Mouse (Mus musculus) heart, embryonic 16.5 days (tissue): ENCODE results near the gene Ank2. TPM values are rescaled to one million over a fixed set of nuclear protein-coding genes. Genes with fewer than 3 reads are reported as not detected.

Experiments used
- ATAC-seq: fragments of 200-750 bp; cut with Nextera tagmentation; replicated peaks from 2 replicates; pipeline ENCODE4 v1.8.0; 2017; ENCODE audit warnings: moderate number of reproducible peaks; ENCODE audit not compliant: insufficient read depth, low FRiP score; ENCODE audit errors: extremely low read depth
- H3K27ac ChIP-seq: fragments of 300-500 bp; sonication (generic); 2 replicates; pipeline ENCODE4 v1.5.1; 2014; ENCODE audit warnings: mild to moderate bottlenecking, low read length, control low read depth, moderate library complexity
- H3K27me3 ChIP-seq: fragments of 300-500 bp; sonication (generic); 2 replicates; pipeline ENCODE4 v1.6.1; 2014; ENCODE audit warnings: low read length, mixed read lengths; ENCODE audit not compliant: control insufficient read depth, insufficient read depth
- H3K36me3 ChIP-seq: fragments of 300-500 bp; sonication (generic); 2 replicates; pipeline ENCODE4 v1.6.1; 2014; ENCODE audit not compliant: control insufficient read depth, insufficient read depth
- H3K4me1 ChIP-seq: fragments of 300-500 bp; sonication (generic); 2 replicates; pipeline ENCODE4 v1.6.1; 2014; ENCODE audit warnings: low read length, mixed read lengths; ENCODE audit not compliant: control insufficient read depth, insufficient read depth
- H3K4me2 ChIP-seq: fragments of 300-500 bp; sonication (generic); 2 replicates; pipeline ENCODE4 v1.6.1; 2014; ENCODE audit warnings: low read depth, mild to moderate bottlenecking, control low read depth, low read length
- H3K4me3 ChIP-seq: fragments of 300-500 bp; sonication (generic); 2 replicates; pipeline ENCODE4 v1.5.1; 2014; ENCODE audit warnings: mild to moderate bottlenecking, control low read depth, low read length
- H3K9ac ChIP-seq: fragments of 300-500 bp; sonication (generic); 2 replicates; pipeline ENCODE4 v1.6.1; 2014; ENCODE audit warnings: low read length, control low read depth
- H3K9me3 ChIP-seq: fragments of 300-500 bp; sonication (generic); replicated peaks from 2 replicates; pipeline ENCODE4 v1.6.1; 2016; ENCODE audit warnings: low read length; ENCODE audit not compliant: control insufficient read depth
- WGBS: fragments of 180-500 bp; shearing (Covaris S2); extraction: QIAGEN DNeasy Blood & Tissue Kit; methylation state at CpG from one replicate; pipeline ENCODE4 v1.1.7; 2014; 5-methylcytosine and 5-hydroxymethylcytosine counted together
- polyA plus RNA-seq: library from polyadenylated mRNA; unstranded; fragments of >200 nt; fragmentation: Nextera tagmentation; extraction: Ambion mirVana; gene quantifications from 2 replicates; pipeline ENCODE4 v1.2.1, GENCODE M21; 2015

The Ank2 gene
- polyA plus RNA-seq, 1 experiment from 2014 or later, result 38.9 TPM

GRCm38 (mm10) chr3:127281390-127281789 lies 217.8 kb downstream of the Ank2 start:
- 87% methylated on average over 3 of the region's 3 CpGs for WGBS
- ATAC-seq, result no peak
- Histone ChIP-seq H3K9ac (no peak overlapping the region), H3K27ac (no peak overlapping the region), H3K36me3 (no peaks in the 10 kb centered on the region), H3K9me3 (peaks cover 3% of the 10 kb centered on the region; the same call in 1 of the 2 replicates), H3K4me2 (no peak overlapping the region), H3K4me1 (no peaks in the 10 kb centered on the region), H3K4me3 (no peak overlapping the region), H3K27me3 (no peaks in the 10 kb centered on the region)

DNA sequence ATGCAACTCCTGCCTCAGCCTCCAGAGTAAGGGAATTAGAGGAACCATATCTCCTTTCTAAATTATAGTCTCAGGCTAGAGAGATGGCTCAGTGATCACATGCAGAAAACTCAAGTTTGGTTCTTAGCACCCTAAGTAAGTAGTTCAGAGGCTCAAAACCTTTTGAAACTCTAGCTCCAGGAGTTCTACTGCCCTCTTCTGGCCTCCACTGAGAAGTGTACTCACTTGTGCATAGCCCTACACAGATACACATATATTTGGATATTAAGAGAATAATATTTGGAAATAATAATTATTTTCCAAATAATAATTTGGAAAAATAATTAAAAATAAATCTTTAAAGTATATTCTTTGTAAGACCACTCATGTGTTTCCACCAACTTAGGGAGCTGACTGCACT lies 218.8 kb downstream of the Ank2 start:
- H3K4me3 ChIP-seq, result no peak overlapping the region
- no peak for ATAC-seq
- no peak overlapping the region for H3K27ac ChIP-seq
- H3K4me1 ChIP-seq, result no peaks in the 10 kb centered on the region
- peaks cover 3% of the 10 kb centered on the region; the same call in 1 of the 2 replicates for H3K9me3 ChIP-seq
- no peak overlapping the region for H3K9ac ChIP-seq
- H3K27me3 ChIP-seq, result no peaks in the 10 kb centered on the region
- H3K4me2 ChIP-seq, result no peak overlapping the region
- no peaks in the 10 kb centered on the region for H3K36me3 ChIP-seq

GRCm38 (mm10) chr3:127275953-127276352 lies 223.2 kb downstream of the Ank2 start:
- Histone ChIP-seq H3K4me3 (no peak overlapping the region), H3K27ac (no peak overlapping the region), H3K4me2 (no peak overlapping the region), H3K9ac (no peak overlapping the region), H3K36me3 (no peaks in the 10 kb centered on the region), H3K9me3 (peaks cover 3% of the 10 kb centered on the region; the same call in 1 of the 2 replicates), H3K4me1 (no peaks in the 10 kb centered on the region), H3K27me3 (no peaks in the 10 kb centered on the region)
- no peak for ATAC-seq
- 78% methylated on average over 6 of the region's 6 CpGs for WGBS

- Histone ChIP-seq H3K4me1 (no peaks in the 10 kb centered on the region), H3K9me3 (no peaks in the 10 kb centered on the region), H3K27me3 (no peaks in the 10 kb centered on the region), H3K9ac (no peak overlapping the region), H3K4me2 (no peak overlapping the region), H3K4me3 (no peak overlapping the region), H3K27ac (no peak overlapping the region), H3K36me3 (no peaks in the 10 kb centered on the region)
- ATAC-seq, result no peak
- WGBS, result 81% methylated on average over 12 of the region's 12 CpGs
Observed at GRCm38 (mm10) chr3:127272801-127273200, 226.3 kb downstream of the Ank2 start.

GRCm38 (mm10) chr3:127269616-127270015 lies 229.5 kb downstream of the Ank2 start:
- H3K4me1 ChIP-seq, result no peaks in the 10 kb centered on the region
- no peak for ATAC-seq
- WGBS, result 82% methylated on average over 14 of the region's 14 CpGs

GRCm38 (mm10) chr3:127267846-127268245 lies 231.3 kb downstream of the Ank2 start:
- ATAC-seq, result no peak

More at GRCm38 (mm10) chr3:127269616-127270015, 229.5 kb downstream of the Ank2 start:
- Histone ChIP-seq H3K4me2 (no peak overlapping the region), H3K9ac (no peak overlapping the region), H3K27ac (no peak overlapping the region), H3K36me3 (no peaks in the 10 kb centered on the region), H3K9me3 (no peaks in the 10 kb centered on the region), H3K4me3 (no peak overlapping the region), H3K27me3 (no peaks in the 10 kb centered on the region)

DNA sequence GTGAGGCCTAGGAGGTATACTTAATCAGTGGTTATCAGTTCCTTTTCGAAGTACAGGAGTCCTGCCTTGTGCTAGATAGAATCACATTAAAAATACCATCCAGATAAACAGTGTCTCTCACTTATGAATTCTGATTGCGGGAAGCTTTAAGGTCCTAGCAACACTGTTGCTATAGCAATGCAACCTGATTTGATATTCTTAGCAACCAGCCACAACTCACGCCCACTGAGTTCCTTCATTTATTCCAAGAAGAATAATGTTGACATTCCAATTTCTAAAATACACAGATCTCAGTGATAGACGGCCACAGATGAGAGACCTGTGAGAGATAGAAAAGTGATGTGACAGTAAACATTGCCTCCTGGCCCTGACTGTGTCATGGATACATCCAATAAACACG lies 233.4 kb downstream of the Ank2 start:
- Histone ChIP-seq H3K9ac (no peak overlapping the region), H3K4me2 (no peak overlapping the region), H3K9me3 (no peaks in the 10 kb centered on the region), H3K36me3 (no peaks in the 10 kb centered on the region), H3K4me1 (no peaks in the 10 kb centered on the region), H3K4me3 (no peak overlapping the region), H3K27ac (no peak overlapping the region), H3K27me3 (no peaks in the 10 kb centered on the region)
- ATAC-seq, result no peak
- WGBS, result 68% methylated on average over 5 of the region's 5 CpGs

More at GRCm38 (mm10) chr3:127267846-127268245, 231.3 kb downstream of the Ank2 start:
- Histone ChIP-seq H3K27ac (no peak overlapping the region), H3K4me2 (no peak overlapping the region), H3K27me3 (no peaks in the 10 kb centered on the region), H3K36me3 (no peaks in the 10 kb centered on the region), H3K4me3 (no peak overlapping the region), H3K4me1 (no peaks in the 10 kb centered on the region), H3K9me3 (no peaks in the 10 kb centered on the region), H3K9ac (no peak overlapping the region)
- 57% methylated on average over 6 of the region's 6 CpGs for WGBS

DNA sequence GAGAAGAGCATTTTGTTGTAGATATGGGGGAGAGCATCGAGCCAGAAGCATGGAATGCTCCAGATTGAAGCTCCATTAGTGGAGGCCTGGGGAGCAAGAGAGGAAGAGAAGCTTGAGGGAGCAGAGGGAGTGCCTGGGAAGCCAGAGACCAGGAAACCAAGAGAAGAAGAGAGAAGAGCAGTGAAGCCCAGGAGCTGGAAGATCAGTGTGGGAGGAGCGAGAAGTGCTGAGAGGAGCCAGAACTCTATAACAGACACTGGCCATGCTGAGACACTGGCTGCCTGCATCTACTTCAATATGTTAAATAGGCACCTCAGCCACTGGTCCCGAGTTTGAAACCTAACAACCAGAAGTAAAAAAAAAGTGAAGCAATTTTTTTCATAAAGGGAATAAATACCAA lies 234.0 kb downstream of the Ank2 start:
- ATAC-seq, result no peak
- 52% methylated on average over 3 of the region's 3 CpGs for WGBS

DNA sequence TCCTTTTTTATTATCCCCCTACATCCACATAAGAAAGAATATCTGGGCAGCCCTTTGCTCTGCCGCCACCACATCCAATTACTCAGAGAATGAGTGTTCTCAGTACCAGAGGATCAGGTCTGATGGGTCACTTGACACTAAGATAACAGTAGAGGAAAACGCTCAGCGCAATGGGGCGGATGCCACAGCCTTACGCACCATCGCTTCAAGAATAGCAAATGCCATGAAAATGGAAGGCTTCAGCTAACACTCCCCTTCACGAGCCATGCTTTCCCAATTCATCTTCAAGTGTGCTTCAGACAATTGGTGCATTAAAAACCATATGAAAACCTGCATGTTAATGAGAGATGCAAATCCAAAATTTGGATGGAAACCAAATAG lies 238.4 kb downstream of the Ank2 start:
- Histone ChIP-seq H3K27me3 (no peaks in the 10 kb centered on the region), H3K4me3 (no peak overlapping the region), H3K36me3 (no peaks in the 10 kb centered on the region), H3K9ac (no peak overlapping the region), H3K9me3 (no peaks in the 10 kb centered on the region), H3K27ac (no peak overlapping the region), H3K4me2 (no peak overlapping the region), H3K4me1 (peaks cover 5% of the 10 kb centered on the region)
- ATAC-seq, result no peak
- WGBS, result 44% methylated on average over 7 of the region's 7 CpGs

More for the DNA sequence above, 234.0 kb downstream of the Ank2 start:
- Histone ChIP-seq H3K9ac (no peak overlapping the region), H3K4me3 (no peak overlapping the region), H3K27ac (no peak overlapping the region), H3K27me3 (no peaks in the 10 kb centered on the region), H3K4me1 (no peaks in the 10 kb centered on the region), H3K9me3 (no peaks in the 10 kb centered on the region), H3K4me2 (no peak overlapping the region), H3K36me3 (no peaks in the 10 kb centered on the region)
